Mouse (Mus musculus): ENCODE measurements around the gene Tstd1. TPM values are rescaled to one million over a fixed set of nuclear protein-coding genes. Genes with fewer than 3 reads are reported as not detected.

Tstd1 gene
- total RNA-seq, 2 experiments from 2014 or later = 2.9 to 4.3 TPM

DNA sequence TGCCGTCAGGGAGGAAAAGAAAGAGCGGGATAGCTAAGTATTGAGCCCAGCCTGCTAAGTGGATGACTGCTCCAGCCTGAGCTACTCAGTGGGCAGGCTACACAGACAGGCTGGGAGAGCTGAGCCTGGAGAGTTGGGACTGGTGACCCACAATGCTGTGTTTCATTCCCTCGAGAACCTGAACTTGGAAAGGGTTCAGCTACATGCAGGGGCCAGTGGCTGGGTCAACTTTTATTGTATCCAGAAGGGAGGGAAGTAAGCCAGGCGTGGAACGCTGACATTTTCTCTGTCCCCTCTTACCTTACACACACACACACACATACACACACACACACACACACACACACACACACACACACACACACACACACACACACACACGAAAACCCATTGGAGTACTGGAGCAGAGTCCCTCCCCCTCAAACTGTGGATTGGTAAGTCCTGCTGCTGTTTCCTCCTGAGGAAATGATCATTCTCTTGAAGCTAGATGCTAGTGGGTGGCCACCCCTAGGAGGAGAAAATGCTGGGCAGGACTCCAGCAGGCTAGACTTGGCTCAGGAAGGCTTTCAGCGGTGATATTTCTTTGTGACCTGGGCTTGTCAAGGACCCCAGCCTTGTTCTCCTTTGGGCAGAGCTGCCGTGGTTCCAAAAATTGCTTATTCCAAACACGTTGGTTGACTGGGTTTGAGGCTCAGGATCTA is 21.5 kb downstream of the Tstd1 start:
- no peak for TF ChIP-seq CTCF (IDR thresholded peaks at IDR 0.05)
- intact Hi-C loops (cut with DNase I) = no loop called here
- no peak overlapping the region; the same call in 1 of the 2 replicates for H3K27ac ChIP-seq
- H3K4me3 ChIP-seq = no peak overlapping the region
- DNase-seq (ENCODE audit: extremely low spot score in 1 of 2, low spot score in 2 of 2) = no peak

DNA sequence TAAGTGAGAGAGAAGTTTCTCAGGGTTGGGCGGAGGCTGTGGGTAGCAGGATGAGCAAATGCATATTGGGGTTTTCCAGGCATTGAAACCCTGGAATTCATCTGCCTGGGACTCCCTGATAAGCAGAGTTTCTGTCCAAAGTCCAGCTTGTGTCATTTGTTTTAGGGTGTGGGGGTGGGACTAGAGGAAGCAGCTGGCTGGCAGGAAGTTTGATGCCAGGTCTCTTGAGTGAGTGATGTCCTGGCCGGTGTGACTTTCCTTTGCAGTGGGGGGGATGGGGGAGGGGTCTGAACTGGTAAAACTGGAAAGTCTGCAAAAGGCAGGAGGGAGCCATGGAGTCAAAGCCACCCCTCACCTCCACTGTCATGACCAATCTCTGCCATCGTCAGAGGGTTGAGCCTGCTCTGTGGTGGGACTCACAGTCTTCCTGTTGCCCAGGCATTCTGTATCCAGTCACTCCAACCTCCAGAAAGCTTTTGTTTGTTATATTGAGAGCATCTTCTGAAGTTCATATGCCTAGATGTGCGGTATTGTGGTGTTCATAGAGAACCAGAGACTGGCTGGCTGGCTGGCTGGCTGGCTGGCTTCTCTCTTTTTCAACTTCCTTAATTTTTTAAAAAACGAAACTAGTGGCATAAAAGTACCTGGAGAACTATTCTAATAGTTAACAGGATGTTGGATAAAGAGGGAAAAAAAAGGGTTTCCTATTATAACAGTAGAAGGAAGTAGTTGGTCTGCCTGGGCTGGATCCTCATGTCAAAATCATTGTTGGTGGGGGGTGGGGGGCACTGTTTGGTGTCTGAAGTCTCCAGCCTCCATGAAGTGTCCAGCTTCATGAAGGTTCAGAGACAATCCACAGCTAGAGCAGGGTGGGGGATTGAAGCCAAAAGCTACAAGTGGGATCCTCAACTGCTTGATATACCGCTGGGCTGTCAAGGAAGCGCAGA is 23.1 kb downstream of the Tstd1 start:
- TF ChIP-seq CTCF (IDR thresholded peaks at IDR 0.05) = no peak
- Histone ChIP-seq H3K4me3 (no peak overlapping the region), H3K27ac (no peak overlapping the region)
- no peak for DNase-seq (ENCODE audit: extremely low spot score in 1 of 2, low spot score in 2 of 2)
- intact Hi-C loops (cut with DNase I) = no loop called here

DNA sequence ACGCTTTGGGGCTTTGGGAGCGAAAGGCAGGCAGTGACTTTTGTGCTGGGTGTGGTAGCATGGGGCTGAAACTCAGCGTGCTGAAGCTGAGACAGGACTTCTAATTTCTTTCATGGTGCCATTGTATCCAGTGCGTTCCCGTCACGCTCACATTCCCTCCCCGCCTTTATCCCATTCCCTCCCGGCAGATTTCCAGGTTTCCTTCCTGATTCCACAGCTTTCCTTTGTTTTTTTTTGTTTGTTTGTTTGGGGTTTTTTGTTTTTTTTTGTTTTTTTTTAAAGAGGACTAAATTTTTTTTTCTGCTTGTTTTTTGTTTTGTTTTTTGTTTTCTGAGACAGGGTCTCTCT is 23.7 kb downstream of the Tstd1 start:
- intact Hi-C loops (cut with DNase I) = no loop called here
- no peak for DNase-seq (ENCODE audit: extremely low spot score in 1 of 2, low spot score in 2 of 2)
- TF ChIP-seq CTCF (IDR thresholded peaks at IDR 0.05) = no peak
- no peak overlapping the region for H3K27ac ChIP-seq
- no peak overlapping the region for H3K4me3 ChIP-seq

DNA sequence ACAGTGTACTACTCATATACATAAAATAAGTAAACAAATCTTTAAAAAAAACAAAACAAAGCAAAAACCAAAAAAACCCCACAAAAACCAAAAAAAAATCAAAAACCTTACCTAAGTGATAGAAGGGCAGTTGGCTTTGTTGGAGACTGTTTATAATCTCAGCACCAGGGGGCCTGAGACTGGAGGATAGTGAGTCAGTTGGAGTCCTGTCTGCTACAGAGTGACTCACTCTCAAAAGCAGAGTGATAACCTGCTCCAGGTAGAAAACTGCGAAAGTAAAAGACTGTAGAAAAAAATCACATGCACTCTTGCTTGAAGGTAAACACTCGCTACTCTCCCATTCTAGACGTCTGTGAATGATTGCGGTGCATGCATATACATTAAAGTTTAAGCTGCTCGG is 26.4 kb downstream of the Tstd1 start:
- intact Hi-C loops (cut with DNase I) = no loop called here
- Histone ChIP-seq H3K4me3 (no peak overlapping the region), H3K27ac (no peak overlapping the region)
- no peak; the same call in 1 of the 2 replicates for TF ChIP-seq CTCF (IDR thresholded peaks at IDR 0.05)
- DNase-seq (ENCODE audit: extremely low spot score in 1 of 2, low spot score in 2 of 2) = no peak

- Histone ChIP-seq H3K27ac (no peak overlapping the region), H3K4me3 (no peak overlapping the region)
- TF ChIP-seq CTCF (IDR thresholded peaks at IDR 0.05) = no peak
- intact Hi-C loops (cut with DNase I) = no loop called here
- DNase-seq (ENCODE audit: extremely low spot score in 1 of 2, low spot score in 2 of 2) = no peak
Measured at GRCm38 (mm10) chr1:171446854-171447253, 28.2 kb downstream of the Tstd1 start.

DNA sequence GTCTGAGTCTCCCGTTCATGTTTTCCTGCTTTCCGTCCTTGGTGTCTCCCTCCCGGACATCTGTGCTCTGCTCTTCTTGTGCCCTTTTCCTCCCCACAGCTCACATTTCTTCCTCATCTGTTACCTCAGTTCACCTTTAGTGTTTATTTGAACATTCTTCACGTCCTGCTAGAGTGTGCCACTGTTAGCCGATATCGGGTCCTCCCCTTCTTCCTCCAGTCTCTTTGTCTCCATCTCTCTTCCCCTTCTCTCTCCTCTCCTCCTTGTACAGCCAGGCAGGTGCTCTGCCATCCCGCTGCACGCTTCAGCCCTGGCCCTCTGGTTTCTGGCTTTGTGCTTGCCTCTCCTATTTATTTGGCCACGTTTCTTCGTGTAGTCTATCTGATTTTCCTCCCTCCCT is 29.0 kb downstream of the Tstd1 start:
- no peak for TF ChIP-seq CTCF (IDR thresholded peaks at IDR 0.05)
- no peak for DNase-seq (ENCODE audit: extremely low spot score in 1 of 2, low spot score in 2 of 2)
- no peak overlapping the region for H3K4me3 ChIP-seq
- intact Hi-C loops (cut with DNase I) = no loop called here
- H3K27ac ChIP-seq = no peak overlapping the region

DNA sequence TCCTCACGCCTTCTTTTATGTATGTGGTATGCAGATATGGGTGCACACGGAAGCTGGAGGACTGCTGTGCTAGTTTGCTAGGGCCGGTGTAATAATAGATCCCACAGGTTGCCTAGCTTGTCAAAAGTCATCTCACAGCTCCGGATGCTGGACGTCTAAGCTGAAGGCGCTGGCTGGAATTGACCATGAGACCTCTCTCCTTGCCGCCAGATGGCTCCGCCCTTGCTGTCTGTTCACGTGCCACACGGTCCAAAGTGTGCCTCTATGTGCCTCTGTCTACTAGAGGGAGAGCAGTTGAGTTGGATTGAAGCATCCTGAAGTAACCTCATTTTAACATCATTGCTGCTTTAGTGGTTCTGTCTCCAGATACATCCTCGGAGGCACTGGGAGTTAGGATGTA is 31.4 kb downstream of the Tstd1 start:
- no peak overlapping the region for H3K27ac ChIP-seq
- intact Hi-C loops (cut with DNase I) = no loop called here
- DNase-seq (ENCODE audit: extremely low spot score in 1 of 2, low spot score in 2 of 2) = no peak
- H3K4me3 ChIP-seq = no peak overlapping the region
- TF ChIP-seq CTCF (IDR thresholded peaks at IDR 0.05) = no peak

DNA sequence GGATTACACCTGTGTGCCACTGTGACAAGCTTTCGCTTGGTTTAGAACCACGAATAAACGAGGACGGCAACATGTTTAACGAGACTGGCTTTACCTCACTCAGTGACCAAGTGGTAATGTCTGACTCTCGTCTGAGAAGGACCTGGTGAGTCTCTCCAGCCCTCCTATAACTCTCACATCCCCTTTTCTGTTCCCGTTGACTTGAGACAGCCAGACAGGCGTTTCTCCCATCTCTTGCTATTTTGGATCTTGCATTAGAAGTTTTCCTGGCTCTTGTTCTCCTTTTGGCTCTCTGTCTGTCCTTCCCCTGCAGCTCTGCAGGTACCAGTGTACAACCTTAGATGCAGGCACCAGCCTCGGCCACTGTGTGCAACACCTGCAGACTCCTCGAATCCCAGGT is 32.3 kb downstream of the Tstd1 start:
- H3K27ac ChIP-seq = no peak overlapping the region
- intact Hi-C loops (cut with DNase I) = no loop called here
- H3K4me3 ChIP-seq = no peak overlapping the region
- no peak for DNase-seq (ENCODE audit: extremely low spot score in 1 of 2, low spot score in 2 of 2)
- TF ChIP-seq CTCF (IDR thresholded peaks at IDR 0.05) = no peak

GRCm38 (mm10) chr1:171452522-171452921 is 33.9 kb downstream of the Tstd1 start:
- no peak for TF ChIP-seq CTCF (IDR thresholded peaks at IDR 0.05)
- H3K27ac ChIP-seq = no peak overlapping the region
- no peak overlapping the region for H3K4me3 ChIP-seq
- intact Hi-C loops (cut with DNase I) = no loop called here
- DNase-seq (ENCODE audit: extremely low spot score in 1 of 2, low spot score in 2 of 2) = no peak

DNA sequence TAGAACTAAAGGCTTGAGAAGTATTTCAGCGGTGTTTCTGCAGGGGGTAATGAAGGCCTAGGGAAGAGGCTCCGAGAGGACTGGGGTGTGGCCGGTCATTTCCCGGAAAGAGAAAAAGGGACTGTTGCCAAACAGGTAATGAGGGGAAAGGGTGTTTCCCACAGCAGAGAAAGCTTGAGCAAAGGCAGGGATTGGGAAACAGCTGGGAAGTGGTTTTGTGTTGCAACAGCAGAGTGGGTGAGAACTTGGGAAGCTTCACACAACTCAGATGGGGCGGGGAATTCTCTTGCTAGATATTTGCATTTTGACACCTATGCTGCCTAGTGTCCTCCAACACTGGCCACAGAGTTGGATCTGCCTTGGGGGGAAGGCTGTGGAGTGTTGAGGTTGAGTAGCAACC is 34.3 kb downstream of the Tstd1 start:
- no peak overlapping the region for H3K27ac ChIP-seq
- no peak for DNase-seq (ENCODE audit: extremely low spot score in 1 of 2, low spot score in 2 of 2)
- no peak overlapping the region for H3K4me3 ChIP-seq
- no peak for TF ChIP-seq CTCF (IDR thresholded peaks at IDR 0.05)
- intact Hi-C loops (cut with DNase I) = no loop called here

DNA sequence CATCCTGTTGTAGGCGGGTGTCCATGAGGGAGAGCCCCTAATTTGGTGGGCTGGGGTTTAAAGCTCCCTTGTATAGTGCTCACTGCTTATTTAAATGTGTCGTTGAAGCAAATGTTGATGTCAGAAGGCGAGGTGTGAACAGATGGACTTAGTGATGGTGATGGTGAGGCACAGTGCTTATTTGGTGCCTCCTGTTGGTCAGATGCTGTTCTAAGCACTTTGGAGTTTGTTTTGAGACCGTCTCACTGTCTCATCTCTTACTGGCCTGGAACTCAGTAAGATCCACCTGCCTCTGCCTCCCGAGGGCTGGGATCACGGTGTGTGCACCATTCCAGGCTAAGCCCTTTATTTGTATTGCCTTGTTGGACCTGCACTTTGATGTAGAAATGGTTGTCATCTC is 36.3 kb downstream of the Tstd1 start:
- no peak for DNase-seq (ENCODE audit: extremely low spot score in 1 of 2, low spot score in 2 of 2)
- intact Hi-C loops (cut with DNase I) = no loop called here
- H3K4me3 ChIP-seq = no peak overlapping the region
- no peak; the same call in 1 of the 2 replicates for TF ChIP-seq CTCF (IDR thresholded peaks at IDR 0.05)
- H3K27ac ChIP-seq = no peak overlapping the region

DNA sequence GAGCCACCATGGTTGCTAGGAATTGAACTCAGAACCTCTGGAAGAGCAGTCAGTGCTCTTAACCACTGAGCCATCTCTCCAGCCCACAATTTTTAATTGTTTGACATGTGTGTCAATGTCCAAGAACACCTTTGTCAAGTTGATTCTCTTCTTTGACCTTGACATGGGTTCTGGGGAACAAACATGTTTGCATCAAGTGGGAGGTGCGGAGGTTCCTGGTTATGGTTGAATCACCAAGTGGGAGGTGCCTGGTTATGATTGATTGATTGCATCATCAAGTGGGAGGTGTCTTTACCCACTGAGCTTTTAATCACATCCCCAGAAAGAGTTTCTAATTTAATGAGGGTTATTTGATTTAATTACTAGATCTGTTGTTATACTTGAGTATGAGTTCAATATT is 38.9 kb downstream of the Tstd1 start:
- intact Hi-C loops (cut with DNase I) = no loop called here
- no peak for TF ChIP-seq CTCF (IDR thresholded peaks at IDR 0.05)
- H3K4me3 ChIP-seq = no peak overlapping the region
- no peak overlapping the region for H3K27ac ChIP-seq
- no peak for DNase-seq (ENCODE audit: extremely low spot score in 1 of 2, low spot score in 2 of 2)

Measured in left cerebral cortex, adult 2 months (tissue).